Mouse (Mus musculus): ENCODE measurements around the gene Phldb2. TPM values are rescaled to one million over a fixed set of nuclear protein-coding genes. Genes with fewer than 3 reads are reported as not detected.

The Phldb2 gene
- polyA plus RNA-seq, 2 experiments from 2014 or later: 0.17 TPM; not detected in 1

DNA sequence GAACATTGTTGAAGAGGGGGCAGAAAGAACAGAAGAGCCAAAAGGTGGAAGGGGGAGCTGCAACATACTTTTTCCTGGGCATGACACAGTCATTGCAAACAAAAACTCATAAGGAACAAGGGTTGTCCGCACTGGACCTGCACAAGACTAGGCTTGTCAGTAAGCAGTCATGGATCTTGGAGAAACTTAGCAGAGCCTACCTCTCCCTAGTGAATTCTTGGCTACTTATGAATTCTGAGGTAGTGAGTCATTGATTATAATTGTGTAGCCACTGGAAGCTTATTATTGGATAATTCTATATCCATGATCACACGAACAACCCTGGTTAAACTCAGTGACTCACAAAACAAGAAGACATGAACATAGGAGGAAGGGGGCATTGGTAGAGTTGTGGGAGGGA, 7.1 kb downstream of the Phldb2 start:
- no peak for ATAC-seq

DNA sequence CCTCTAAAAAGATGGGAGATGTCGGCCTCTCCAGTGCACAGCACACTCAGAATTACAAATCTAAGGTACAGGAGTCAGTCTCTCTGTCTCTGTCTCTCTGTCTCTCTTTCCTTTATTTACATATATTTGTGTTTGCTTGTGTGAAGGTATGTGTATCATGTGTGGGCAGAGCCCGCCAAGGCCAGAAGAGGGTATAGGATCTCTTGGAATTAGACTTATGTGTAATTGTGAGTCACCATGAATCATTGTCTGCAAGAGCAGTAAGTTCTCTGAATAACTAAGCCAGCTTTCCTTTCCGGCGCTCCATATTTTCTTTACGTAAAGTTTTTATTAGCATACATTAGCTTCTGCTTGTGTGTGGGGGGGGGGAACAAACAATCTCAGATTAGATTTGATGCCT, 7.7 kb downstream of the Phldb2 start:
- no peak for ATAC-seq

DNA sequence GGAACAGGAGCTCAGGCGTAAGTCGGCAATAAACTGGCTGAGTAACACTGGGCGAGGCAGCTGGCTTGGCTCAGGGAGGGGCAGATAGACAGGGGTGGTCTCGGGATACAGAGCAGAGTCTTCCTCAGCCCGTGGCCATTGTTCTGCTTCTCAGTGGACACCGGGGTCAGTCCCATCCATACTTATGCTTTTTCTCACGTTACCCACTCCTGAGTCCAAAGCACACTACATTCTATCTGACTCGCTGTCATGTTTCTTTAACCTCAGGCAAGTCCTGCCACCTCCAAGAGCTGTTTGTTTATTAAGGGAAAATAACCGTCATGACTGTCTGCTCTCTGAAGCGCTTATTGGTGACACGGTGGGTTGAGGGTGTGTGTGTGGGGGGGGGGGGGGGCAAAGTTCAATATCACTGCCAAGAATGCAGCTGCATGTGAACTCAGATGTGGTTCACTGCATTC, 8.2 kb downstream of the Phldb2 start:
- no peak for ATAC-seq

DNA sequence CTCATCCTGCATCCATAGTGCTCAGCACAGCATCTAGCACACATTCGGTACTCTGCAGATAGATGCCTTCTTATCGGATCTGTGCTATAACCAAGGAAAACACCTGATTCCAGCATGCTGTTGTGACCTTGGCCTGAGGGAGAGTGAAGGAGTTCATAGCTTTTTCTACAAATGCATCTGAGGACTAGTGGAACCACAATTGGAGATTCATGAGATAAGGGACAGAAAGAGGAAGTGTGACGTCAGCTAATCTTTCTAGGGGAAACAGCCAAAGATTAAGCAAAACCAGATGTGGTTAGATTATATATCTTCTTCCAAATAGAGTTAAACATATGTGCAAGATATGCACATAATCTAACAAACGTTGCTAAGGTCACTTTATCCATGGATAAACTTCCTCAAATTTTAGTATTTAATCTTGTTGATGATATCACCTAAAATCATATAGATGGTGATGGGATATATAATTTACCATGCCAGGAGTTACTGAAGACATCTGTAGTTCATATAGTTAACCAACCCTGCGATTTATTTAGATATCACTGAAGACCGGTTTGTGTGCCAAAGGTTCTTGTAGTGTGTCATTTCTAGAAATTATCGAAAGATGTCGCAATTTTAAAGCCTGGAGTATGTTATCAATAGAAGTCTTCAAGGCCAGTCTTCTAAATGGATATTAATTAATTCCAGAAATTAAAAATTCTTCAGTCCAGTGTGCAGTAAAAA, 11.1 kb downstream of the Phldb2 start:
- ATAC-seq: peak; percentile 97

DNA sequence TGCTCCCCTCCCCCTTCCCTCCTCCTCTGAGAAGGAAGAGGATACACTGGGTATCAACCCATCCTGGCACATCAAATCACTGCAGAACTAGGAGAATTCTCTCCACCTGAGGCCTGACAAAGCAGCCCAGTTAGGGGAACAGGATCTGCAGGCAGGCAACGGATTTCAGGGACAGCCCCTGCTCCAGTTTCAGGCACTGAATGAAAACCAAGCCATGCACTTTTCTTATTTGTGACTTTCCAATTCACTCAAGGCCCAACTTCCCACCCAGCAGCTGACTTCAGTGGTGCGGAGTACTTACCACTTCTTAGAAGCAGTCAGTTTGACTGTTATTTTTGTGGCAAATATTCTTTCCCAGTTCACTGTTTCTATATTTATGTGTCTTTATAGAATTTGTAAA, 12.7 kb downstream of the Phldb2 start:
- no peak for ATAC-seq

DNA sequence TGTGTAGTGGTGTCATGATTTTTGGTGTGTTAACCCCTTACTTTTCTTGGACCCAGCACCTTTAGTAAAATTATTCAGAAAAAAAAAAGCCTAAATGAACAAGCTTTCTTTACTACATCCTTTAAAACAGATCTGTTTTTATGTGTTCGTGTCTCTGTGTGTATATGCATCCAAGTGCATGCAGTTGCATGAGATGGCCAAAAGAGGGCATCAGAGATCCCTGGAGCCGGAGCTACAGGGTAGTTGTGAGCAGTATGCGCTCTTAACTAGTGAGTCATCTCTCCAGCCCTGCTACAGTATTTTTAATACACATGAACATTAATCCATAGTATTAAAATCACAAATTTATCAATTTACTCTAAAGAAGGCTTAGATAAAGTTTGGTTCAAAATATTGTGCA, 14.0 kb downstream of the Phldb2 start:
- ATAC-seq: no peak

DNA sequence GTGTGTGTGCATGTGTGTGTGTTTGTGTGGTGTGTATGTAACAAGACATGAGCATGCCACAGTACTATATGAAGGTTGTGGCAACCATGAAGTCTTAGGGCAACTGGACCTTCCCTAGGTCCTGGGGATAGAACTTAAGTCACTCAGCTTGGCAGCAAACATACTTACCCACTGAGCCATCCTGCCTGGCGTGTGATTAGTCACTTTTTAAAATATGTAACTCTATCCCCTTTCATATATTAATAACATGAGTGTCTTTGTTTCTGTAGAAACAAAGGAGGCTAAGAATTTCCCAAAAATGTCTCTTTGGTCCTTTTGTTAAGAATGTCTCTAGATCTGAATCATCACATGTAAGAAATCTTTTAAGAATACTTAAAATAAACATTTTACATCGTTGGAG, 16.0 kb downstream of the Phldb2 start:
- no peak for ATAC-seq

DNA sequence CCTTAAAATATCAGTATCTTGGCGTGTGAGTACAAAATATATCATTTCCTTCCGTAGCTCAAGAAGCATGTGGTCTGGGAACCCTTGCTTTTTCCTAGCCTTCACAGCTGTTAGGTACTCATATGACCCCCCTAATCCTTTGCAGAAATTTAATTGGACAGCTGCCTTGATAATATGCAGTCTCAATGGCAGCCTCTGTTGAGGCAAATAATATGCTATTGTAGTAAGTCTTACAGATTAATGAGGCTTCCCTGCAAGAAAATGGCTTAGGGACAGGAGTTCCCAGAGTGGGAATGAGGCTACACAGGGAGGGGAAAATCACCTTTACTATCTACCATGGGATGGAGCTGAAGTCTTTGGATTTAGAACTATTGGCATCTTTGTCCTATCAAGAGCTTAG, 16.9 kb downstream of the Phldb2 start:
- no peak for ATAC-seq

DNA sequence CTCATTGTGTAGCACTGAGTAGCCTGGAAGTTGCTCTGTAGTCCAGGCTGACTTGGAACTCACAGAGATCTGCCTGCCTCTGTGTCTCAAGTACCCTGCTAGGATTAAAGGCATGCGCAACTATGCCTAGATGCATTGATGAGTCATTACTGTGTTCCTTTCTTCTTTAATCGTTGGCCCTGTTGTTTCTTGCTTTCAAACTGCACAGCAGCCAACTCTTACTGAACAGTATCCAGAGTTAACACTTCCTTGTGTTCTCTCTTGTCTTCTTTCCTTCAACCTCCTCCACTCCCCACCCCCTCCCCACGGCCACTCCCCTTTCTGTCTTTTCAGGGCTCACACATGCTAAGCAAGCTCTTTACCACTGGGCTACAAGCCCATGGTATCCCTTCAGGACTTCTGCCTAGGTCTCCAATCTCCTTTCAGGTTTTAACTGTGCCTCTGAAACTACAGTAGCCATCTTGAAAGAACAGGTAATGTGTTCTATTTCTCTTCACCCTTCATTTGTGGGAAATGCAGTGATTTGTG, 17.4 kb downstream of the Phldb2 start:
- ATAC-seq: no peak

DNA sequence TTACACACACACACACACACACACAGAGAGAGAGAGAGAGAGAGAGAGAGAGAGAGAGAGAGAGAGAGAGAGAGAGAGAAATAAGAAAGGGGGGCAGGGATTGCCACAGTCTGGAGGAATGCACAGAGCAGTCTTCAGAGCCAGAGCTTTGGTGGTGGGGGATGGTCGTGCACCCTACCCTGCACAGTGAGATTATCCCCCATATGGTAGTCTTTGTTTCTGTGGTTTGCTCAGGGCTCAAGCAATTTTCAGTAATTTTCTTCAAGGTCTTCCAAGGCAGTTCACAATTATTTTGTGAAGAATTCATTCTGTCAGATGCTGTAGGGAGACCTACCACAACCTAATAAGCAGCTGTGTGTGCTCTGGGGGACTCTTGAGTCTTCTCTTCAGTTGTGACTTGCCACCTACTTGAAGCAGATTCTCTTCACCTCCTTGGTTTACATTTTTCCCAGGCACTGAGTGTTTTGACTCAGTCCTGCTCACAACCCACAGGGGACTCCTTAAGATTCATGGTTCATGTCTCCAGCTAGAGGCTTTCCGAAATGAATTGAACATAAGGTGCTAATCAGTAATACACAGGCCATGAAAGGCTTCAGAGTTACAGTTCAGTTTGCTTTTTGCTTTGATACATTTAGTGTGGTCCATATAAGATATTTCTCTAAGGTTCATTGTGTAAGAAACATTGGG, 18.5 kb downstream of the Phldb2 start:
- no peak for ATAC-seq

DNA sequence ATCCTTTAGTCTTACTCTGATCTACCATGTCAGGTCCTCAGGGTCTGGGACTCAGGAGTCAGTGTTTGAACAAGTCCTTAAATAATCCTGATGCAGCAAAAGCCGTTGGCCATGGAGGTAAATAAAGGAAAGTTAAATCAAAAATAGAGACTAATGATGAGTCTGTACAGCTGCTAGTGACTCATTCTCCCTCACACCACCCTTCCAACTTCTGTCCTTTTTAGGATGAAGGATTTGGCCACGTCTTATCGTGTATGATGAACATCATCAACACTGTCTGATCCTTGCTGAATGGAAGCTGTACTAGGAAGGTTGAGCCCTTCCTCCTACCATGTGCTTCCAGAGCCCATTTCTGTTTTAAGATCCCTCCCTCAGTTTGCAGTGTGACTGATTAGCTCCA, 23.1 kb downstream of the Phldb2 start:
- ATAC-seq: no peak

DNA sequence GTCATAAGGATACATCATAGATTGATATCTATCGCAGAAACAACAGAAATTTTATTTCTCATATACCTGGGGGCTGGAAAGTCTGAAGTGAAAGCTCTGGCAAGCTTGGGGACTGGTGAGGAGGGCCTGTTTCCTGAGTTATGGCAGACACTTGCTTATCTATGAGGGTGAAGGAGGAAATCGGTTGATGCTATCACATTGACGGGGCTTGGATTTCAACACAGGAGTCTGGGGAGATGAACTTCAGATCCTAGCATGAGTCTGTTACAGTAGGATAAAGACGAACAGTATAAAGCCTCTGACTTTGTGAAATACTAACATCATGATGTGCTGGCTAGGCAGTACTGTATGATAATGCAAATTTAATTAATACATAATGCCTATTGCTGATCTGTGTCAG, 25.3 kb downstream of the Phldb2 start:
- ATAC-seq: no peak

DNA sequence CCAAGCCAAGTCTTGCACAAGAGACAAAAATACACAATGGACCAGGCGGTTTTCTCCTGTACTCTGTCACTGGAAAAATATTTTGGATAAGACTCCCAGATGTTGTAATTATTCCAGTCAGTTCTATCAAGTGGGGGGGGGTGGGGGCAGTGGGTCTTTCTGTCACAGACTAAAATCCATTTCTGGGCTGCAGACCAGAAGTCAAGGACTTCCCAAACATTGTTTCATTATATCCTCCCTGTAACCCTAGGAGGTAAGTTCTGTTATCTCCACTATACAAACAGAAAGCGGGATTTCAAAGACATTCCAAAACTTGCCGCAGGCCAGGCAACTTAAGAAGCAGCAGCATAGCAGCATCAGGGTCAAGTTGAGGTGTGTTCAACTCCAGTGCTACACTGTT, 25.8 kb downstream of the Phldb2 start:
- no peak for ATAC-seq

DNA sequence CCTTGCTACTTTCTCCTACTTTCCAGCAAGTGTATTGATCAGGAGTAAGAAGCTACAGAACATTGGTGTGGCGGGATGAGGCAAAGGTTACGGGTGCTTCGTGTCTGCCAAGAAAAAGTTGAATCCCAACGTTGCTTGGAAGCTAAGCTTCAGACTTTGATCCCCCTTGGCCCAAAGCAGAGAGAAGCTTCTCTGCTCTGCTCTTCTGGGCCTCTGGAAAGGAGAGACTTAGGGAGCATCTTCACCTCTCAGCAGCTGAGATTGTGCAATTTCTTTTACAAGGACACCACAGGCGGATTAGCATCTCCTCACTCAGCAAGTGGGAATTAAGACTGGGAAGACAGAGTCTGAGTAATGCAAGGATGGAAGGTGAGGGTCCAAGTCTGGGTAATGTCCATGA, 26.5 kb downstream of the Phldb2 start:
- ATAC-seq: no peak

DNA sequence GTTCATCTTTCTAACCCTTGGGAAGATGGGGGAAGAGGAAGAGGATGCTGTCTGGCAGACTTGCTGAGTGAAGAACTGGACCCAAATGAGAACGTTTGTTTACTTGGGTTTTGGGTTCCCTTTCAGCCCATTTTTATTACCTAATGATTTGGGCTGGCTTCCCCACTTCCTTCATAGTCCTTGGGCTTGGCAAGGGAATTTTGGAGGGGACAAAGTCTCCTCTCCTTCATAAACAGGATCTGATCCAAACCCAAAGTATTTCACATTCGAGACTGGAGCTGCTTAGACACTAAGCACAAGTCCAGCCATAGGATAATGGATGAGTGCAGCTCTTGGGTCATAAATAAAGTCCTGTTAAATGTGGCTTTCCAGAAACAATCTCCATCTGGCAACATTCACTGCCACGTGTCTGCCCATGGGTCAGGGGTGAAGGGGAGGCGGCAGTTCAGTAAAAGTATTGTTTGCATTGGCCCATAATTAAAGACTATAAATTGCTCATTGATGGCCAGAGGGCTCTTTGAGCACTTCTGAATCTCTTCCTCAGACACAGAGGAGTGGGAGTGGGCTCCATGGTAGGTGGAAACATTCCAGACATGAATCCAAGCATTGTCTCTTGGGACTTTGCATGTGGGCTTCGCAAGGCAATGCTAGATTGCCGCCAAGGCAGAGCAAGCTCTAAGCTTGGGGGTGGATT, 29.5 kb downstream of the Phldb2 start:
- ATAC-seq: no peak

DNA sequence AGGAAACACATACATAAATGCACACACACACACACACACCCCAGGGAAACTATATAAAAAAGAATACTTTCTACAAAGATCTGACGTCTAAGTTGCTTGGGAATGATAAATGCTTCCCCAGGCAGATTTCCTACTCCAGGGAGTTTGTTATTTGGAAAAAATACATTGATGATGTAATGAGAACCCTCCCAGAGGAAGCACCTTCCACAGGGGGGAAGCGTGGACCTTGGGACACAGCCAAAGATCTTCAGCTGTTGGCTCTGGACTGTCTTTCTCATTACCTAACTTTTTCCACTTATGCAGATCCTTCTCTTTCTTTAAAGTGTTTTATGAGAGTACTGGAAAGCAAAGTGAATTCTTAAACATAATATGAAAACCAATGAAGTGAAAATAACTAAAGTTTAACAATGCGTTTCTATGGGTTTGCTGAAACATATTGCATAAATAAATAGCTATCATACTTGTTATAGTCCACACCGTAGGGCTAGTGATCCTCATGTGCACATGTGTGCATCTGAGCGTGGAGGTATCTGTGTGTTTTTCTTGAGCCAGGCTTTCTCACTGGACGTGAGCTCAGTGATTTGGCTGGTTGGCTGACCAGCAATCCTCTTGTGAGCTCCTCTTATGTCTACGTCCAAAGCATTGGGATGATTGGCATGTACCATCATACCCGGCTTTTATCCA, 30.7 kb downstream of the Phldb2 start:
- no peak for ATAC-seq

DNA sequence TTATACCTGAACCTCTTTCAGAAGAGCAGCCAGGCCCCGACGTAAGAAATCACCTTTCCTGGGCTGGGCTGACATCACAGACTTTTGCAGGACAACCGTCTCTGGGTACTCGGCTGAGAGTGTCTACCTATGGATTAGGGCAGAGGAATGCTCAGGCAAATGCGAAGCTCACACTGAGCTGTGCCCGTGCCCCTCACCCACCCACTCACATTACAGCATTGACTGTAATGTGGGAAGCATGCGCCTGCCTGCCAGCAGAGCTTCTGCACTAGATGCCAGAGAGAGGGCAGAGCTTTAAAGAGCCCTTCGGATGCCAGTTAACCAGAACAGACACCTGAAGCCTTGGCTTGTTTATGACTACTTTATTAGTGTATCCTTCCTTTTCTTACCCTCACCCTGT, 33.8 kb downstream of the Phldb2 start:
- no peak for ATAC-seq

DNA sequence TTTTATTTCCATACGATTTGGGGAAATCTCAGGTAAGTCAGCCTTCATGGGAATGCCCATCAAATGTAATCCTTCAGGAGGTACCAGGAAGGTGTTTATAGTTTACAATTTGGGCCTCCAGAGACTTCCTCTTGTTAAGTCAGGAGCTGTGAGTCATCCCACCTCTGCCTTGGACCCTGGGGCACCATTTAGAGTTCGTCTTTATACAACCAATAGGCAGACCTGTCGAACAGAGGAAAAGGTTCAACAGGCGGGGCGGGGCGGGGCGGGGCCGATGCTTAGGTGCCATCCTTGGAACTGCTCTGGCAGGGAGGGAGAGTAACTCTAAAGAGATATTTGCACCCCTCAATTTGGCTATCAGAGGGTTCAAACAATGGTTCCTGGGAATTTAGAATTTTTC, 49.8 kb downstream of the Phldb2 start:
- no peak for ATAC-seq

DNA sequence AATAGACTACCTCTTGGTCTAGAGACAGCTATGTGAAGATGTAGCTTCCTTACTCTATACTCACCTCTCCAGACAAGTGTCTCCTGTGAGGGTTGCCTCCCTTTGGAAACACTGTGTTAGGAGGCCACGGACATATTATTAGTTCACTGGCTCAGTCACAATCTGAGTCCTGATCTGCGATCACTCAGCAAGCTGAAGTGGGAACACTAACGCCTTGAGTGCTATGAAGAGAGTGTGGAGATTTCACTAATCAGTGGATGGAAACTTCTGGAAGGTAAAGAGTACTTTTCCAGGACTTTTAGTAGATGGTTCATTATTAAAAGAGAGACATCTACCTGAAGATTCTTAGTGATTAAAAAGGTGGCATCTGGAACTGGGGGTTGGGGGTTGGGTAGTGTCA, 54.9 kb downstream of the Phldb2 start:
- ATAC-seq: no peak

DNA sequence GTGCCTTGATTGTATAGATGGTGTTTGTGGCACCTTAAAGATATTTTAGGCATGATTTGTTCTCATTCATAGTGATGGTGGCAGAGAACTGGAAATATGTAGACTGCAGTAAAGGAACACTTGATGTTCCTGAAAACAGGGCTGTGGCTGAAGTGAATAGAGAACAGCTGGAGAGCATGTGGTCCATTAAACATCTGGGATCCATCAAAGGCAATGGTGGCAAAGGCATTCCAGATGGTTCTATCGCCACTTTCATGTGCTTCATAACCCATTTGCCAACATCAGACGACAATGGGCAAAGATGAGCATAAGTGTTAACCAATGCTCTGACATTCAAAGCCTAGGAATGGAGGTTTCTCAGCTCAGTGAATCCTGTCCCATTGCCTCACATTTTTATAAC, 56.8 kb downstream of the Phldb2 start:
- no peak for ATAC-seq

DNA sequence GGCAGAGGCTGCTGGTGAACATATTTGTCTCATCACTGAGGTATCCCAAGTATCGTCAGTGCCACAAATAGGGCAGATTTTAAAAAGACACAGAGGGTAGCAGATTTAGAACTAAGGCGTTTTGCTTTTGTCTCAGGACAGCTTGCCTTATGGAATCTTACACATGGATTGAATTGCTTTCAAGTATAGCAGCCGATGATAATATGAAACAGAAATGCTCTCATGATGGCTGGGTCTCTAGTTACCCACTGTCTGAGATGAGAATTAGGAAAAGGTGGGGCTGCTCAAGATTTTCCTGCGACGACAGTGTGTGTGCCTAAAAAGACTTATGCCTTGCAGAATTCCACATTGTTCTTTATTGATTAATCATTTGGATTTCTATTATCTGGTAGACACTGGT, 58.4 kb downstream of the Phldb2 start:
- no peak for ATAC-seq

DNA sequence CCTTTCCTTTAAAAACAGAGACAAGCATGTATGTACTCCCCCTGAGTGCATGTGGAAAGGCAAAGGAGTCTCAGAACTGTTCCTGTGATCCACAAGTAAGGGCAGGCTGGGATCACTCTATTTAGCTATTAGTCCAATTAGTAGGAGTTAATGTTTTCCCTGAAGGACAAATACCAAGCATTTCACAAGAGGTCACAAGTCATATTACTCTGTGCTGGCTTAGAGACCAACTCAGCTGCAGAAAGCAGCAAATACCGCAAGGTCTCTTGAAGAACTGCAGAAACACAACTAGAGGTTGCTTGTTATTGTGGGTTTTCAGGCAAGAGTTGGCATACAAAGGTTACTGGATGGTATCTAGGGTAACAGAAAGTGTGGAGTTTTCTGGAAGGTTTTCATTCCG, 59.6 kb downstream of the Phldb2 start:
- no peak for ATAC-seq

DNA sequence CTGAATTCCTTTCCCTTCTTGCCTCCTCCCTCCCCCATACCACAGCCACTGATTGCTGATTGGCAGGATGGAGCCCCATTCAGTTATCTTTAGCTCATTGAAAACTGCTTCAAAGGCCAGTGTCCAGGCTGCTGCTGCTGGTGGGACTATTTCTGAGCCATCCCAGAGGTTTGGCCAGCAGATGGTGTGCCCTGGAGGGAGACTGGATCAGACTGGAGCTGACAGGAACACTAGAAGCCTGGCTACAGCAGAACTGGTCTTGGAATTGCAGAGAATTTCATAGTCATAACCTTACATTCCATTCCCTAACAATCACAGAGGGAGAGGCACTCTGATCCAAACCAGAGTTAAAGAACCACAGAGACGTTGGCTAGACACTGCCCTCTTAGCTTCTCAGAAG, 60.5 kb downstream of the Phldb2 start:
- ATAC-seq: no peak

Data from CD4-positive, CD25-positive, alpha-beta regulatory T cell, adult 4 months (primary cell).